Mouse (Mus musculus): ENCODE measurements around the gene Cpeb3.
A peak's percentile ranks its signal among the peaks of the same experiment; 100 is the strongest.
"Not testable (repeated sequence)": the region's sequence is repeated elsewhere in the genome, so short reads cannot be mapped to it uniquely, and the experiment has no call there.

The Cpeb3 gene

GRCm38 (mm10) chr19:37207303-37208175 lies 862 bp downstream of the Cpeb3 start, which contains the start of gene March5:
Gene March5, plus strand, starts transcription at chr19:37207543.
- DNase-seq (ENCODE audit: low read depth, low spot score): peak; percentile 79

- DNase-seq (ENCODE audit: low read depth, low spot score): peak; percentile 40
These were observed 1.6 kb downstream of the Cpeb3 start for GRCm38 (mm10) chr19:37206641-37207302.

GRCm38 (mm10) chr19:37205155-37205554 lies 3.2 kb downstream of the Cpeb3 start:
- DNase-seq (ENCODE audit: low read depth, low spot score): not testable (repeated sequence)

- DNase-seq (ENCODE audit: low read depth, low spot score): no peak
These were observed 5.0 kb downstream of the Cpeb3 start for GRCm38 (mm10) chr19:37203371-37203770.

GRCm38 (mm10) chr19:37199889-37200288 lies 8.5 kb downstream of the Cpeb3 start:
- no peak for DNase-seq (ENCODE audit: low read depth, low spot score)

GRCm38 (mm10) chr19:37198165-37198880 lies 10.1 kb downstream of the Cpeb3 start:
- DNase-seq (ENCODE audit: low read depth, low spot score): peak; percentile 55

GRCm38 (mm10) chr19:37192475-37193058 lies 15.8 kb downstream of the Cpeb3 start:
- DNase-seq (ENCODE audit: low read depth, low spot score): no peak

GRCm38 (mm10) chr19:37188366-37188948 lies 19.9 kb downstream of the Cpeb3 start:
- no peak for DNase-seq (ENCODE audit: low read depth, low spot score)

- DNase-seq (ENCODE audit: low read depth, low spot score): peak; percentile 76
These were observed 30.3 kb downstream of the Cpeb3 start for GRCm38 (mm10) chr19:37177819-37178708.

GRCm38 (mm10) chr19:37176879-37177462 lies 31.4 kb downstream of the Cpeb3 start:
- no peak for DNase-seq (ENCODE audit: low read depth, low spot score)

GRCm38 (mm10) chr19:37175919-37176318 lies 32.5 kb downstream of the Cpeb3 start:
- no peak for DNase-seq (ENCODE audit: low read depth, low spot score)

- DNase-seq (ENCODE audit: low read depth, low spot score): no peak
These were observed 33.0 kb downstream of the Cpeb3 start for GRCm38 (mm10) chr19:37175436-37175805.

- peak; percentile 43 for DNase-seq (ENCODE audit: low read depth, low spot score)
These were observed 33.5 kb downstream of the Cpeb3 start for GRCm38 (mm10) chr19:37174716-37175435.

GRCm38 (mm10) chr19:37174116-37174715 lies 34.2 kb downstream of the Cpeb3 start:
- DNase-seq (ENCODE audit: low read depth, low spot score): peak; percentile 19

GRCm38 (mm10) chr19:37173331-37174115 lies 34.9 kb downstream of the Cpeb3 start:
- DNase-seq (ENCODE audit: low read depth, low spot score): peak; percentile 17

- DNase-seq (ENCODE audit: low read depth, low spot score): no peak
These were observed 35.8 kb downstream of the Cpeb3 start for GRCm38 (mm10) chr19:37172566-37173130.

GRCm38 (mm10) chr19:37172096-37172495 lies 36.3 kb downstream of the Cpeb3 start:
- DNase-seq (ENCODE audit: low read depth, low spot score): no peak

All from ES-CJ7 (cell line).